Mouse (Mus musculus): ENCODE measurements around the gene Gpt2. TPM values are rescaled to one million over a fixed set of nuclear protein-coding genes. Genes with fewer than 3 reads are reported as not detected.

Gene Gpt2
- polyA plus RNA-seq, 1 experiment from 2014 or later = 47.7 TPM

DNA sequence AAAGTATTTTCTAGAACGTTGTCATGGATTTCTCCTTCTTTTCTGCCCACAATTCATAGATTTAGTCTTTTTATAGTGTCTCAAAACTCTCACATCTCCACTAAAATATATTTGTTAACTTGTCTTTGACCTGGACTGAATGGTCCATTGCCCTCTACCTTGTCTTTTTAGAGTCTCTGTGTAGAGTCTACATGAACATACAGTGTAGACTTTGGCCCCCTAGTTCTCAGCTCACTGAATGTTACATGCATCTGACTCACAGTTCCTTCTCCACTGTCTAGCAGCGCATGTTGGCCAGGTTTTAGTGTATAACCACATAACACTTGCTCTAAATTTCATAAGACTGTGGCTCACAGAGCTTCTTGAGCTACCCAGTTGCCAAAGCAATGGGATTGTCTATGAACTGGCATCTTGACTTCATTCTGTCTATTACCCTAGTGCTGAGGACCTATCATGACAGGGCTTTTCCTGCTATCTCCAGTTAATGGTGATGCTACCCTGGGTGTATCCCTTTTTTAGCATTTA, 81.7 kb downstream of the Gpt2 start:
- Histone ChIP-seq H3K36me3 (no peaks in the 10 kb centered on the region), H3K4me2 (no peak overlapping the region), H3K9me3 (no peaks in the 10 kb centered on the region), H3K27me3 (no peaks in the 10 kb centered on the region), H3K4me1 (replicated peaks) (no peaks in the 10 kb centered on the region), H3K27ac (no peak overlapping the region), H3K4me3 (no peak overlapping the region), H3K9ac (no peak overlapping the region)
- no peak for ATAC-seq (ENCODE audit: low FRiP score)
- 78% methylated on average over 2 of the region's 2 CpGs for WGBS

Other genes with a start within 250 kb of the Gpt2 start
- 70.5 and 77.0 TPM in 2 replicates for gene Orc6, start 192.9 kb upstream of the Gpt2 start, polyA plus RNA-seq (2015; fragmentation: Nextera tagmentation; extraction: Ambion mirVana)
- gene Vps35, start 192.8 kb upstream of the Gpt2 start, polyA plus RNA-seq (2015; fragmentation: Nextera tagmentation; extraction: Ambion mirVana) = 169 and 179 TPM in 2 replicates
- 0.38 and 0.39 TPM in 2 replicates for gene Mylk3, start 106.2 kb upstream of the Gpt2 start, polyA plus RNA-seq (2015; fragmentation: Nextera tagmentation; extraction: Ambion mirVana)
- 42.5 and 46.7 TPM in 2 replicates for gene 4921524J17Rik, start 59.7 kb upstream of the Gpt2 start, polyA plus RNA-seq (2015; fragmentation: Nextera tagmentation; extraction: Ambion mirVana)
- 168 and 172 TPM in 2 replicates for gene Dnaja2, start 62.8 kb downstream of the Gpt2 start, polyA plus RNA-seq (2015; fragmentation: Nextera tagmentation; extraction: Ambion mirVana)
- gene Neto2, start 208.3 kb downstream of the Gpt2 start, polyA plus RNA-seq (2015; fragmentation: Nextera tagmentation; extraction: Ambion mirVana) = 49.3 and 49.7 TPM in 2 replicates

All from hindbrain, embryonic 13.5 days (tissue).